Comparison of ENCODE assay signal across 23 mouse cellular contexts in genomic region chr17:12182702-12183485, GRCm38 (mm10).
DNase-seq lines count a peak whose midpoint lies in the region; ATAC-seq and TF ChIP-seq lines count a peak whose summit lies in the region.
"Had no signal": no experiment of that assay in that cellular context is flagged by ENCODE, and none has a peak within 500 bp of the region (broad histone marks: within the 10 kb centered on the region; RNA-seq: fewer than 3 reads in every experiment).

No protein-coding gene starts in this region.

- H3K9me3 ChIP-seq in heart, embryonic 10.5 days = no peaks in the 10 kb centered on the region
- no peaks in the 10 kb centered on the region for H3K9me3 ChIP-seq in ES-E14 (ENCODE audit: control insufficient read depth, insufficient read depth, low read depth, low read length)
- H3K9me3 ChIP-seq in liver, embryonic 16.5 days (replicated peaks; ENCODE audit: control insufficient read depth, low read length) = no peaks in the 10 kb centered on the region
- H3K9me3 ChIP-seq: forebrain, embryonic 13.5 days; hindbrain, embryonic 12.5 days; limb, embryonic 13.5 days; neural tube, embryonic 12.5 days had no signal

- H3K27ac ChIP-seq in heart, embryonic 10.5 days = peak overlapping the region; percentile 17; the same call in 1 of the 2 replicates
- peak overlapping the region; percentile 80 for H3K27ac ChIP-seq in ES-E14 (ENCODE audit: insufficient read depth, low read depth, low read length, poor library complexity, severe bottlenecking)
- peak overlapping the region; percentile 68 for H3K27ac ChIP-seq in liver, embryonic 16.5 days (ENCODE audit: low read length)
- H3K27ac ChIP-seq: forebrain, embryonic 13.5 days; hindbrain, embryonic 12.5 days; limb, embryonic 13.5 days; macrophage; neural tube, embryonic 12.5 days had no signal

- H3K4me2 ChIP-seq in liver, embryonic 16.5 days (ENCODE audit: low read depth, low read length) = peak overlapping the region; percentile 21
- H3K4me2 ChIP-seq: forebrain, embryonic 13.5 days; hindbrain, embryonic 12.5 days; limb, embryonic 13.5 days; midbrain, embryonic 11.5 days; neural tube, embryonic 12.5 days had no signal

- intact Hi-C loops in heart, postnatal 36 days (cut with DNase I) = no loop called here

- no peaks in the 10 kb centered on the region for H3K27me3 ChIP-seq in heart, embryonic 10.5 days (ENCODE audit: insufficient read depth, poor library complexity, severe bottlenecking)
- no peaks in the 10 kb centered on the region for H3K27me3 ChIP-seq in liver, embryonic 16.5 days (ENCODE audit: control insufficient read depth, insufficient read depth, low read depth, low read length)
- H3K27me3 ChIP-seq: forebrain, embryonic 13.5 days; hindbrain, embryonic 12.5 days; limb, embryonic 13.5 days; neural tube, embryonic 12.5 days had no signal

- ATAC-seq in erythroid progenitor cell, adult 5-6 weeks (replicated peaks; ENCODE audit: low FRiP score, poor library complexity, severe bottlenecking) = peak; percentile 67
- ATAC-seq in liver, embryonic 16.5 days (ENCODE audit: low read depth) = peak; percentile 59
- ATAC-seq: CD4-positive, CD25-positive, alpha-beta regulatory T cell, adult 4 months; forebrain, embryonic 13.5 days; inflammation-experienced regulatory T-cells, adult 6 months had no signal

- H3K4me3 ChIP-seq in heart, embryonic 10.5 days = no peak overlapping the region
- H3K4me3 ChIP-seq in ES-E14 (ENCODE audit: insufficient read depth in 1 of 2, low read depth in 1 of 2, low read length in 2 of 2, poor library complexity in 1 of 2, severe bottlenecking in 1 of 2) = no peak overlapping the region
- no peak overlapping the region for H3K4me3 ChIP-seq in liver, embryonic 16.5 days (ENCODE audit: low read depth, low read length)
- H3K4me3 ChIP-seq: forebrain, embryonic 13.5 days; hindbrain, embryonic 12.5 days; limb, embryonic 13.5 days; neural tube, embryonic 12.5 days had no signal

- in situ Hi-C loops in ES-E14 (cut with MboI; ENCODE audit: low sequenced_read_pairs in 2 of 2, unreplicated experiment in 2 of 2) = no loop called here

- WGBS in heart, embryonic 10.5 days = 71% methylated on average over 5 of the region's 5 CpGs
- WGBS in liver, embryonic 16.5 days (ENCODE audit: insufficient replicate concordance) = 59% methylated on average over 5 of the region's 5 CpGs

- peaks cover 4% of the 10 kb centered on the region; the same call in 1 of the 2 replicates for H3K36me3 ChIP-seq in heart, embryonic 10.5 days
- H3K36me3 ChIP-seq in ES-E14 (ENCODE audit: control insufficient read depth, insufficient read depth, low read length, poor library complexity, severe bottlenecking) = peaks cover 7% of the 10 kb centered on the region
- H3K36me3 ChIP-seq in liver, embryonic 16.5 days (ENCODE audit: control insufficient read depth, insufficient read depth) = no peaks in the 10 kb centered on the region; the same call in none of the 2 replicates
- H3K36me3 ChIP-seq: hindbrain, embryonic 12.5 days; neural tube, embryonic 12.5 days had no signal

- H3K4me1 ChIP-seq in heart, embryonic 10.5 days = peaks cover 17% of the 10 kb centered on the region
- H3K4me1 ChIP-seq in ES-E14 (ENCODE audit: control insufficient read depth in 2 of 2, insufficient read depth in 2 of 2, low read length in 2 of 2, poor library complexity in 1 of 2) = peaks cover 11 to 14% of the 10 kb centered on the region in 2 experiments; a peak in 2 of 4 replicates
- H3K4me1 ChIP-seq in liver, embryonic 16.5 days (ENCODE audit: control insufficient read depth, low read depth, low read length) = peaks cover 64% of the 10 kb centered on the region

- no peak overlapping the region for H3K9ac ChIP-seq in ES-E14 (ENCODE audit: insufficient read depth, low read depth, low read length, poor library complexity, severe bottlenecking)
- peak overlapping the region; percentile 35 for H3K9ac ChIP-seq in liver, embryonic 16.5 days (ENCODE audit: low read depth, low read length)
- H3K9ac ChIP-seq: forebrain, embryonic 13.5 days; hindbrain, embryonic 12.5 days; limb, embryonic 13.5 days; neural tube, embryonic 12.5 days had no signal

- DNase-seq in heart, embryonic 10.5 days (ENCODE audit: low spot score) = no peak
- DNase-seq in heart, postnatal 36 days = no peak
- no peak for DNase-seq in ES-E14 (ENCODE audit: low read depth, low spot score)
- no peak for DNase-seq in urinary bladder, adult 18-20 months (ENCODE audit: low spot score in 2 of 2)
- DNase-seq in frontal cortex, adult 2 months (ENCODE audit: extremely low spot score in 1 of 2, low spot score in 1 of 2) = no peak
- no peak for DNase-seq in kidney, postnatal 4 days
- DNase-seq: adrenal gland, adult 2 months; cerebellum, postnatal 10 days; gastrocnemius, postnatal 14 days; heart, adult 18-20 months; right cerebral cortex, adult 18-20 months; spleen, adult 18-20 months; thymus, adult 2 months had no signal

TF ChIP-seq in ES-E14, 5 proteins besides CTCF, POLR2A, EP300 and RAD21:
- TF ChIP-seq ZC3H11A (IDR thresholded peaks at IDR 0.05; ENCODE audit: borderline replicate concordance, low read depth, low read length) = no peak
- no peak for TF ChIP-seq ZNF384 (IDR thresholded peaks at IDR 0.05; ENCODE audit: low read depth, low read length)
- no peak for TF ChIP-seq MAFK (IDR thresholded peaks at IDR 0.05; ENCODE audit: insufficient read depth, low read depth, low read length)
- TF ChIP-seq HCFC1 (IDR thresholded peaks at IDR 0.05; ENCODE audit: borderline replicate concordance, insufficient read depth, low read length) = no peak
- TF ChIP-seq CHD2 (IDR thresholded peaks at IDR 0.05; ENCODE audit: low read depth, low read length) = no peak

Comparison
In these comparisons a context has a peak if more than half of its experiments do, and no peak if none do; other contexts are left out.
1. H3K27ac ChIP-seq: peak in every context shown above with its lines; median percentile 80 in ES-E14; 68 in liver, embryonic 16.5 days; 17 in heart, embryonic 10.5 days.